Mouse (Mus musculus) ES-Bruce4 (cell line): ENCODE measurements at regions not wholly inside any gene's neighbourhood (a gene's known extent, or its start where the extent isn't known, plus 50 kb on each side); places are given as distances from the start of the nearest gene placed in this dataset.

ENCODE experiments used
- H3K27ac ChIP-seq: 2 replicates; pipeline ENCODE4 v1.5.1; 2012; ENCODE audit warnings: low read length, inconsistent platforms; ENCODE audit not compliant: insufficient read depth
- H3K27me3 ChIP-seq: 2 replicates; pipeline ENCODE4 v1.6.1; 2012; ENCODE audit warnings: mild to moderate bottlenecking, low read length, inconsistent platforms; ENCODE audit not compliant: control insufficient read depth, poor library complexity, insufficient read depth, severe bottlenecking
- H3K36me3 ChIP-seq: 2 replicates; pipeline ENCODE4 v1.6.1; 2012; ENCODE audit warnings: inconsistent platforms, mild to moderate bottlenecking, low read length, moderate library complexity; ENCODE audit not compliant: control insufficient read depth, poor library complexity, insufficient read depth, severe bottlenecking
- H3K4me1 ChIP-seq: one replicate; pipeline ENCODE4 v1.8.1; 2011; ENCODE audit warnings: low read length; ENCODE audit not compliant: control insufficient read depth, insufficient read depth
- H3K4me3 ChIP-seq: 2 replicates; pipeline ENCODE4 v1.5.1; 2011; ENCODE audit warnings: low read depth, mild to moderate bottlenecking, low read length
- H3K9ac ChIP-seq: 2 replicates; pipeline ENCODE4 v1.6.1; 2012; ENCODE audit warnings: low read depth, mild to moderate bottlenecking, inconsistent platforms; ENCODE audit not compliant: poor library complexity, severe bottlenecking
- H3K9me3 ChIP-seq: replicated peaks from 2 replicates; pipeline ENCODE4 v1.6.1; 2012; ENCODE audit warnings: mild to moderate bottlenecking, low read length, inconsistent platforms; ENCODE audit not compliant: control insufficient read depth, poor library complexity, insufficient read depth, severe bottlenecking
- CTCF ChIP-seq: IDR thresholded peaks from one replicate; pipeline ENCODE4 v1.8.1; 2011; ENCODE audit warnings: low read depth, low read length
- EP300 ChIP-seq: IDR thresholded peaks from 2 replicates; pipeline ENCODE4 v1.6.1; 2011; ENCODE audit warnings: low read depth, low read length; ENCODE audit not compliant: insufficient read depth
- POLR2A ChIP-seq: IDR thresholded peaks from one replicate; pipeline ENCODE4 v1.8.1; 2011; ENCODE audit warnings: low read length; ENCODE audit not compliant: insufficient read depth

DNA sequence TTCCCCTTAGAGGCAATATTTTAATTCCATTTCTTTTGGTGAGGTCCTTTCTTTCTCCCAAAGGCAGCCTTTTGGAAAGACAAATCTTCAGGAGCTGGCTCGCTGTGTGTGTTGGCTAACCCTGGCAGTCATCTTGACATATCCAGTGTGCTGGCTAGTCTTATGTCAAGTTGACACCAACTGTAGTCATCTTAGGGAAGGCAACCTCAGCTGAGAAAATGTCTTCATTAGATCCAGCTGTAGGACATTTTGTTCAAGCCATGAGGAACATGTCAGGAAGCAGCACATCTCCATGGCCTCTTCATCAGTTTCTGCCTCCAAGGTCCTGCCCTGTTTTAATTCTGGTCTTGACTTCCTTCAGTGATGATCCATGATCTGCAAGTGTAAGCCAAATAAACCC is 192.1 kb upstream of the Tle4 start:
- no peaks in the 10 kb centered on the region for H3K36me3 ChIP-seq
- no peak for TF ChIP-seq POLR2A
- H3K27ac ChIP-seq: peak overlapping the region; percentile 79; the same call in 1 of the 2 replicates
- no peaks in the 10 kb centered on the region for H3K4me1 ChIP-seq
- no peaks in the 10 kb centered on the region for H3K27me3 ChIP-seq
- peaks cover 3% of the 10 kb centered on the region; the same call in 1 of the 2 replicates for H3K9me3 ChIP-seq
- no peak overlapping the region for H3K4me3 ChIP-seq
- H3K9ac ChIP-seq: no peak overlapping the region

DNA sequence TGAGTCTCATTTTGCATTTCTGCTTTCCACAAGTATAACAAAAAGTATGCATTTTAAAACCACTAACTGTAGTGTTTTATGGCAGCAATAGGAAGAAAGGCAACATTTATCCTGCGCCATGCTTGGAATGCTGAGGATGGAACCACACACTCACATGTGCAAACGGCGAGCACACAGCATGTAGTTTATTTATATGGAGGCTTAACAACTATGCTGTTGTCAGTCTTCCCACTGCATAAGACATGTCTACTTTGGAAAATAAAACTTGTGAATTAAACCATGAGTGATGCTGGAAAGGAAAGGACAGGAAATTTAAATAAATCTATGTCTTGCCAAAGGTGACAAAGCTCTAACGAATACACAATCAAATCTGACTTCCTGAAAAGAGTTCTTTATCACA is 190.8 kb upstream of the Tle4 start:
- H3K36me3 ChIP-seq: no peaks in the 10 kb centered on the region
- H3K9me3 ChIP-seq: peaks cover 3% of the 10 kb centered on the region; the same call in 1 of the 2 replicates
- no peak overlapping the region for H3K9ac ChIP-seq
- H3K27ac ChIP-seq: no peak overlapping the region
- no peak overlapping the region for H3K4me3 ChIP-seq
- no peaks in the 10 kb centered on the region for H3K27me3 ChIP-seq
- no peaks in the 10 kb centered on the region for H3K4me1 ChIP-seq
- TF ChIP-seq EP300 (no peak), POLR2A (no peak), CTCF (no peak)

DNA sequence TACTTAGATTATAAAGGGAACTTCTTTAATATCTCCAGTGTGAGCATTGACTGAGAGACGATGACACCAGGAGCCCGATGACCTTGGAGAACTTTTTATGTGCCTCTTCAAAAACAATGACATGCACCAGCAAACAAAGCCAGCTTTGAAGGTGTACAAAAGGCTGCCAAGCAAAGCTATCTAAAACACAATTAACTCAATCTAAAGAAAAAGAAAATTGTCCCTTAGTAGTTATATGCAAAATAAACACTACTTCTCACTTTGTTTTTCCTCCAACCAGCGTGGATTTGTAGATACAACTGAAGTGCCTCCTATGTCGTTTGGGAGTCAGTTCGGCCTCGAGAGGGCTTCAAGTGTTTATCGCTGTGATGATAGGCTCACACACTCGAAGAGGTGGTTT is 189.0 kb upstream of the Tle4 start:
- Histone ChIP-seq H3K9ac (no peak overlapping the region), H3K4me1 (no peaks in the 10 kb centered on the region), H3K9me3 (peaks cover 3% of the 10 kb centered on the region; the same call in 1 of the 2 replicates), H3K27ac (no peak overlapping the region), H3K27me3 (no peaks in the 10 kb centered on the region), H3K36me3 (no peaks in the 10 kb centered on the region), H3K4me3 (no peak overlapping the region)
- TF ChIP-seq POLR2A (no peak), CTCF (no peak), EP300 (no peak)

GRCm38 (mm10) chr19:14785661-14786060 is 187.8 kb upstream of the Tle4 start:
- Histone ChIP-seq H3K4me3 (no peak overlapping the region), H3K9me3 (peaks cover 3% of the 10 kb centered on the region; the same call in 1 of the 2 replicates), H3K9ac (no peak overlapping the region), H3K27ac (peak overlapping the region; percentile 66; the same call in 1 of the 2 replicates), H3K36me3 (no peaks in the 10 kb centered on the region), H3K27me3 (no peaks in the 10 kb centered on the region), H3K4me1 (no peaks in the 10 kb centered on the region)
- TF ChIP-seq POLR2A: no peak
- peak; percentile 90 for TF ChIP-seq EP300
- TF ChIP-seq CTCF: no peak

GRCm38 (mm10) chr19:14777709-14778108 is 179.9 kb upstream of the Tle4 start:
- H3K36me3 ChIP-seq: no peaks in the 10 kb centered on the region

DNA sequence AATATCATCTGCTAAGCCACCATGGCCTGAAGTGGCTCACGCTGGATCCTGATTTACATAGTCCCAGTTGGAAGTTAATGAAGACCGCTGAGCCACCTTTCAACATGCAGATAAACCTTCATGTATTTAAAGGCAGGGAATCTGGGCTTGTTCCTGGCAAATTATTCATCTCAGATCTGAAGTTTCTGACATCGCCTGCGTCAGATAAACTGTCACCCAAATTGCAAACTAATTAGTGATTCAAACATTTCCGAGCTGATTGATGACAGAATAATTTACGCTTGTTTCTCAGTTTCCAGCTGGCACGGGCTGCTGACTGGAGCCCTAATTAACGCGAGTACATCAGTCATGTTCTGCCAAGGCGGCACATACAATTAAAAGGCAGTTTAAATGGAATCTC is 179.3 kb upstream of the Tle4 start:
- TF ChIP-seq POLR2A (no peak), EP300 (no peak), CTCF (no peak)
- H3K9me3 ChIP-seq: no peaks in the 10 kb centered on the region
- H3K27ac ChIP-seq: no peak overlapping the region
- no peak overlapping the region for H3K4me3 ChIP-seq
- H3K9ac ChIP-seq: no peak overlapping the region
- H3K4me1 ChIP-seq: no peaks in the 10 kb centered on the region
- H3K27me3 ChIP-seq: no peaks in the 10 kb centered on the region
- no peaks in the 10 kb centered on the region for H3K36me3 ChIP-seq

More at GRCm38 (mm10) chr19:14777709-14778108, 179.9 kb upstream of the Tle4 start:
- TF ChIP-seq EP300 (no peak), POLR2A (no peak), CTCF (no peak)
- no peak overlapping the region for H3K9ac ChIP-seq
- H3K27me3 ChIP-seq: no peaks in the 10 kb centered on the region
- no peaks in the 10 kb centered on the region for H3K9me3 ChIP-seq
- no peaks in the 10 kb centered on the region for H3K4me1 ChIP-seq
- H3K4me3 ChIP-seq: no peak overlapping the region
- H3K27ac ChIP-seq: no peak overlapping the region
